Mouse (Mus musculus) adipocyte (in vitro differentiated cells): Measurements from ENCODE around the gene Trim16.

Source experiments
- DNase-seq: peaks from one replicate; pipeline ENCODE4 v3.0.0-alpha.2; 2016; ENCODE audit warnings: low spot score

Gene Trim16

DNA sequence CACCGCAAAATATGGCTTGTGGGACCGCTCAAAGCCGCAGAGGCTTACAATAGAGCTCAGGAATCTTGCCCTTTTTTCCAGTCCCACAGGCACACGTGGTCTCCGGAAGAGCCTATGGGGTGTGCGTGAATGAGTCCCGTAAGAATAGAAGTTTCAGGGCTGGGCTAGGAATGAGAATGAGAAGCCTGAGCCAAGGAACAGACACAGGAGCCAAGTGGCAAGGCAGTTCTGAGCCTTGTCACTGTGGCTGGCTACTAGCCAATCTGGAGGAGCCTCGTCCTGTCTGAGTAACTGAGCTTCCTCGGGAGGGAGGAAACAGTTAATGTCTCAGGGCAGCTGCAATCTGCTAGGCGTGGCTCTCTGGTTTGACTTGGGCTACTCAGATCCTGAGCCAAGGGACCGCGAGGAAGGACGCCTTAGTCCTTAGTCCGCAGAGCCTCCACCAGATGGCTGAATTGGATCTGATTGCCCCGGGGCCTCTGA lies at the start of gene Trim16:
Gene Trim16, plus strand, starts transcription at position 173 of the 483 bp plus-strand sequence.
- peak; percentile 96 for DNase-seq

DNA sequence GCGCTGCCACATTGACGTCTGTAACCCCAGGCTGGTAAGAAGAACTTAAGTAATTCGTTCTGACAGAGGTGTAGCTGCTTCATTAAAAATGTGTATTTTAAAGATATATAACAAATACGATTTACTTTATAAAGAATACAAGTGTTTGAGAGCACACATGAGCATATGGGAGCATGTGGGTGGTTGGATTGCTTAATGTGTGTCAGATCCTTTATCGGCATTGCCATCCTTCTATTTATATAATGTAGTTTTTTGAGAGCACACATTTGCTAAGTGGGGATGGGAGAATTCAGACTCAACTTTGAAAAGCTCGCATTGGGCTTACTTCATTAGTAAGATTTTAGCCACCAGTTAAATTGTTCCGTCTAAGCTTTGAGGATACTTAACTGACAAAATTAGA lies 43.5 kb upstream of the Trim16 start:
- no peak for DNase-seq

- peak; percentile 22 for DNase-seq
These were observed 31.0 kb upstream of the Trim16 start, which contains the start of gene Zfp286 for GRCm38 (mm10) chr11:62788935-62789616. Zfp286 (minus strand) TSS chr11:62789462.

DNA sequence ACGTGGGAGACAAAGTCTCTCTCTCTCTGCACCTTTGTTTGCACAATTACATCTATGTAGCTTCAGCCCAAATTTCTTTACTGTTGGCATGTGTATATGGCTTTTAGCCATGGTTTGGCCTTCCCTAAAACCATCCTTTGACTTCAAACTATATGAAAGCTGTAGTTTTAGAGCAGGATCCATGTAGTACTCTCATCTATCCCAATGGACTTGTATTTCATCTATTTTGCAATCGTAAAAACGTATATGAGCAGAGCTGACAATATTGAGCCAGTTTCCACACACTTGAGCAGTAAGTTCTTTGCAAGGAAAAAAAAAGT lies 30.5 kb upstream of the Trim16 start:
- DNase-seq, result no peak

GRCm38 (mm10) chr11:62804119-62804518 lies 15.9 kb upstream of the Trim16 start:
- no peak for DNase-seq

DNA sequence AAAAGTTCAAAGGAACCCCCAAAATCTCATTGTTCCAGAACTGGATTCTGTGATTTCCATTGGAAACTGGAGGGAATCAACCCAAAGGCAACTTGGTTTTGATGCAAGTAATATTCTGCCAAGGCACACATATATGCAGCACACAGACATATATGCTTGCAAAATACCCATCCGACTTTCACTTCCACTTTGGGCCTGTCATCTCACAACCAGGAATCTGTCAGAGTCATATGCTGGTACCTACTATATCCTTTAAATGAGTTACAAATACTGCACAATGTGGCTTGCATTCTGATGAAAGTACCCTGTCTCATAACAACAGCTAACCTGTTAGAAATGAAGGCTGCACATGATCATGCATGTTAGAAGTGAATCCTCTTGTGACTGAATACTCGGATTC lies 12.1 kb upstream of the Trim16 start:
- DNase-seq, result no peak

DNA sequence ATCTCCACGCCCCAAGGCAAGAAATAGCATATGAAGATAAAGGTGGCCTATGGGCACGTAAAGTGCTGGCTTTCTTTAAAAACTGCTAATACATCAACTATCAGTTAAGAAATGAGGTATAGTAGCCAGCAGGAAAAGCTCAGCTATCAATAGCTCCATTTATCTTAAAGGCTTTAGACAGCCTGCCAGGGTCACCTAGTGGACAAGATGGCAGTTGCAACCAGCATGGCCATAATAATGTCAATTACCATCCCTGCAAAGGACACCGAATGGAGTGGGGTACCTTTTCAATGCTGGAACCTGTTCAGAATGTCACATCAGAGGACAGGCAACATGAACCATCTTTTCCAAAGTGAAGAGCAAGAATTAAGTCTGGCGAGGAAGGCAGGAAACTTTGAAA lies 10.8 kb upstream of the Trim16 start:
- no peak for DNase-seq

DNA sequence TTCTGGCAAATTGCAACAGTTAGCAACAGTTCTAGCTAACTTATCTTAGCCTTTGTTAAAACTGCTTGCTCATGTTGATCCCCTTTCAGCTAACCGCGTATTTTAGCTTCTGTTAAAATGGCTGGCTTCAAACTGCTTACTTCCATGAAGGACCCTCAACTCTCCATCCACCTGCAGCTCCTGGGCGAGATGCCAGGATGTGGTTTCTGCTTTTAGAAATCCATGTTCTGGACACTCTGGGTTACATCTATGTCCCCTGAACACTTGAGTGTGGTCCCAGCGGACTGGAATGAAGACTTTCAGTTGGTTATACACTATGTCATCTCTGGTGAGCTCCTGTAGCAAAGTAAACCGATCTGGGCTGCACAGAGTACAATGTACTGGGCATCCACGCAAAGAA lies 7.8 kb upstream of the Trim16 start:
- DNase-seq, result no peak

GRCm38 (mm10) chr11:62813497-62813896 lies 6.5 kb upstream of the Trim16 start:
- DNase-seq, result peak; percentile 14

DNA sequence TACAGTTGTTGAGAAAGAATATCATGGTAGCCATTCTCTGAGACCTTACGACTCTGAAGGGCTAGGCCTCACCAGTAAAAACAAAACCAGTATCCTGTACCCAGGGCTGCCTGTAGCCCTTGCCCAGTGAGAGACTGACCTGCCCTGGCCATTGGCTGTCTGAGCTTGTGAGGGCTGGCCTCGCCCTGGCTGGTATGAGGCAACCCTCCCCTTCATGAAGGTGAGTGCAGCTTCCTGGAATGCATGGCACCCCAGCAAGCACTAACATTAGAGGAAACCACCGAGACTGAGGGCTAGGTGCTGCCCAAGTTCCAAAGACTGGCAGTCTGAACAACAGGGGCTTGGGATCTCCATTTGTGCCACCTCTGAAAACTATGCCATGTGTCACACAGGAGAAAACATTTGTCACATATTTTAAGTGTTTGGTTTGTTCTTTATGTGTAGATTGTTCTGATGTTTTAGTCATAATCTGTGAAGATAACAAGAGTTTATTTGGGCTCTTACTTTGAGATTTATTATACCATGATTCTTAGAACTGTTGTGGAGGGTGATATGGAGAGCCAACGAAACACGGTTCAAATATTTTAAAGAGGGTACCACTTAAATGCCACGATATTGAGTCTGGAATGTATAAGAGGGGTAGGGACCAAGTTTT lies 5.9 kb upstream of the Trim16 start:
- DNase-seq, result no peak

- no peak for DNase-seq
These were observed 5.4 kb upstream of the Trim16 start for GRCm38 (mm10) chr11:62814625-62815024.

DNA sequence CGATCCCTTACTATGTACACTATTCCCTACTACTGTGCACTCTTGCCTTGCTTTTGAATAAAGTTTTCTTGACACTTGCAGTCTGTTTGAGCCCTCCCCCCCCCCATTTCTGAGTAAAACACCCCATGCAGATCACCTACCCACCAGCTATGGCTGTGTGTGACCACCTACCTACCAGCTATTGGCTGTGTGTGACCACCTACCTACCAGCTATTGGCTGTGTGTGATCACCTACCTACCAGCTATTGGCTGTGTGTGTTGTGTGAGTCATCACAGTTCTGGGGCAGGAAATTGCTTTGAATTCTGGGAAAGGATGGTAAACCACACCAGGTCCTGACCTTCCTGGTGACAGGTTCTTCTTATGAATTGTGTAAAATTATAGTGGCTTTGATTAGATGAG lies 4.6 kb upstream of the Trim16 start:
- no peak for DNase-seq

DNA sequence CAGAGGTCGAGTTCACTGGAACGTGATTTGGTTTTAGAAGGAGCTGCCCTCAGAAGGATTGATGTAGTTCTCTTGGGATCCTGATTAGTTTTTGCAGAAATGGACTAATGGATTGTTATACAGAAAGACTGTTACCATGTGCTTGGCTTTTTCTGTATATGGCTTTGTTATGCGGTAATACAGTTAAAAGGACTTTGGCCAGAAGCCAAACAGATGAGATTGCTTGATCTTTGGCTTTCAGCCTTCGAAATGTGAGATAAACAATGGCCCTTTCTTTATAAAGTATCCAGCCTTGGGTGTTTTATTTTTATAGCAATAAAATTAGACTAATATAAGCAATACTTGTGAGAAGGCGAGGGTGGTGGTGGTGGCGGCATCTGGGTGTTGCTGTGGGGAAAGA lies 3.4 kb upstream of the Trim16 start:
- DNase-seq, result no peak

DNA sequence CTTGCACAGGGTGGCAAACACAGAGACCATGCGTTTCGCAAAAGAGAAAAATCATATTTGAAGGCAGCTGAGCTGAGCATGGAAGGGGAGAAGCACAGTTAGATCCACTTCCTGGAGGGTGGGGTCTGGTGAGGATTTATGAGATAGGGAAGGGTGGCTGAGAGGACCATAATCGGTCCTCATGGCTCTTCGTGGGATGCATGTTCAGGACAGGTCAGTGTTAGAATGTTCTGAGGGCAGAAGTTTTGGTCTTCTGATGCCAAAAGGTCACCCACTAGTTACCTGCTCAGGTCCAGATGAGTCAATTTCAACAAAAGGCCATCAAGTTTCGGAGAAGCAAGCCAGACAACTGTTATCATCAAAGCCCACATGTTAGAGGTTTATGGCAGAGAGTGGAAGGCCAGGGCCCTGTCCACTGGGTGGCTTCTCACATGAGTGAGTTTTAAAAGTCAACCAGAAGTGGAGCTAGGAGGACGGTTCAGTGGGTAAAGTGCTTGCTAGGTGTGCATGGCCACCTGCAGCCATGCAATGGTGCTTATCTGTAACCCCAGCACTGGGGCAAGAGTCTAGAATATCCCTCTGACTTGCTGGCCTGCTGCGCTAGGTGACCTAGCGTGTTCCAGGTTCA lies 858 bp upstream of the Trim16 start:
- no peak for DNase-seq

DNA sequence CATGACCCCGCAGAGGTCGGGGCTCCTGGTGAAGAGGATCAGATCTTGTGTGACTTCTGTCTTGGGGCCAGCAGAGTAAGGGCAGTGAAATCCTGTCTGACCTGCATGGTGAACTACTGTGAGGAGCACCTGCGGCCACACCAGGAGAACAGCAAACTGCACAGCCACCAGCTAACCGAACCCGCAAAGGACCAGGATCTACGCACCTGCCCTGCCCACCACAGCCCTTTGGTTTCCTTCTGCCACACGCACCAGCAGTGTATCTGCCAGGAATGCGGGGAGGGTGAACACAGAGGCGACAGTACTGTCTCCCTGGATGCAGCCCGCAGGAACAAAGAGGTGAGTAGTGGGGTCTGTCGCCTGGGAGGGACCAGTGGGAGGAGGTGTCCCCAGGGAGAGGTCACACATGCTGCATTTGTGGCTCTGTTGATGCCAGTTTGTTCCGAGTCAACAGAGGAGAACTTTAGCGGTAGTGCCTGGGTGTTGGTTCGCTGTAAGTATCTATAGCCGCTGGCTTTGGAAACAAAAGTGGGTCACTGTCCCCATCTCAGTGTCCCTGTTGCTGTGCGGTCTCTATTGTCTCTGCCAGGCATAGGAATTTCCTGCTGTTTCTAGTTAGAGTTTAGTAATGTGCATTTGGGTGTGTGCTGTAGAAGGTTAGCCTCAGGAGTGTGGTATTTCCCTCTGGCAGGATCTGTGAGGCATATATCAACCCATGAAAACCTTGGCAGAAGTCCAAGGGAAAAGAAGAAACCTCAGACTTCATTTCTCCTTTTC lies 818 bp downstream of the Trim16 start:
- peak; percentile 55 for DNase-seq

GRCm38 (mm10) chr11:62821893-62822292 lies 1.9 kb downstream of the Trim16 start:
- DNase-seq, result no peak

DNA sequence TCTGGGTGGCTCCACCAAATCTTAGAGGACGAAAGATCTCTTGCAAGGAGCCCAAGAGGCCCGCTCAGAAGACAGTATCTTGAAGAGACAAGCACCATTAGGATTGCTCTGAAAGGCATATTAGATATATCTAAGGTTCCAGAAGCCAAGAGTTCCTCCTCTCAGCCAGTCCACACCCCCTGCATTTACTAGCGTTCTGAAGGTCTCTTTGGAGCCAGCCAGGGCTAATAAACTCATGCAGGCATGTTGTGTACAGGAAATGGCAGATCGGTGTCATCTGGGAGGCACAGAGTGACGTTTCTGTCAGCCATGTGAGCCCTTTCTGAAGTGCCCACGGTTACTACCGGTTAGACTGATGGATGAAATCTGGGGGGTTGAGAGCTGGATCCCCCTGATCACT lies 4.2 kb downstream of the Trim16 start:
- no peak for DNase-seq

DNA sequence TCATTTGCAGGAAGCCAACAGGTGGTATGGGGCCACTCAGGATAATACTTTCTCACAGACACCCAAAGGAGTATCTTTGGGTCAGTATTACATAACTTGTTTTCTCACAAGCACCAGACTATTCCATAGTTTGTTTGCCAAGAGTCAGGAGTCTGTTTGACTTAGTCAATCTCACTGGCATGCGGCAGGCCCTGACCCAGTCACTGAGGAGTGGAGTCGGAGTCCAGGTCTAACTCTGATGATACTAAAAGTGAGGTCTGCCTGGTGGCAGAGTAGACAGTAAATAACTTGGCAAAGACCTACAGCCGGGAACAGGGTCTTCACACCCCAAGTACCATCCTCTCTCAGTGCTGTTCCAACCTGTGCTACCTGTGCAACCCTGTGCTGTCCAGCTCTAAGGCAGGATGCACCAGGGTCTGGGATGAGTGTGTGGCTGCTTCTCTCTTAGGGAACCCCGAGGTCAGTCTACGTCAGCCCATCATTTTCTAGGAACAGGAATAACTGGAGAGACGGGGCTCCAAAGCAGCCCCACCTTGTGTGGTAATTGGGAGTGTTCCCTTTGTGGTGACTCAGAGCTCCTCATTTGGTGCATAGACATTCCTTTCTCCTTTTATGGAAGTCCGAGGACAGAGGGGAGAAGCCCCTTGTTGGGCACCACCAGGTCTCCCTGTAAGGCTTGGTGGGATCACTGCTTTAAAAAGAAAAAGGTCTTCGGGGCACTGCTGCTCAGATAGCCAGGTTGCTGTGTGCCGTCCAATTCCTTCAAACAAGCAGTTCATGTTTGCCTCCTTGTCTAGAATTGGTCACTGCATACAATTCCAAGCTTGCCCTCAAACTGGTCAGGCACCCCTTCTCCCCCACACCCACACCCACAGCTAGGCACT lies 5.4 kb downstream of the Trim16 start:
- DNase-seq, result no peak

DNA sequence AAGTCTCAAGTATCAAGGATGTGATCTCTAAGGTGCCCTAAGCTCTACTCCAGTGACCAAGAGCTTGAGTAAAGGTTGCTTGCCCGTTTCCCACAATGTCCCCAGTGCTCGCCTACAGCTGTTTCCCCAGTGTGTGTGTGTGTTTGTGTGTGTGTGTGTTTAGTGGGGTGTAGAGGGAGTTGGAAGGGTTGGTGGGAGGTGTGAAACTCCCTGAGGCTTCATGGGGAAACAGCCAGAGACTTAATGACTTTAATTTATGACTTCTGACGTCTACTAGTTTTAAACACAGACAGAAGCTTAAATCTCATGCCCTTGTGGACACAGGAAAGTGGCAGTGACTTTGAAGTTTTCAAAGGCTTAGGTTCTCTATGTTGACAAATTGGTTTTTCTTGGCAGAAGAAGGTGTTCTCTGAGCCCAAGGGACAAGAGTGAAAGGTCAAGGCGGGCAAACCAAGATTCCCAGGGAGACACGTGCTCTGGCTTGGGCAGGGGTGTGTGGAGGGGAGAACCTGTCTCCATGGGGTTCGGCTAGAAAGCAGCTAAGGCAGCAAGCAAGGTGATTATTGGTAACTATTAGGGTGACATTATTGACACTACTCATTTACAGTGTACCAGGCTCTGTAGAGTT lies 6.2 kb downstream of the Trim16 start:
- DNase-seq, result peak; percentile 30

GRCm38 (mm10) chr11:62827135-62827534 lies 7.1 kb downstream of the Trim16 start:
- no peak for DNase-seq

GRCm38 (mm10) chr11:62827911-62828310 lies 7.9 kb downstream of the Trim16 start:
- no peak for DNase-seq
